15 mouse cellular contexts compared by ENCODE assay signal in genomic region chr11:36941429-36941828, GRCm38 (mm10).
"Had no signal": no experiment of that assay in that cellular context is flagged by ENCODE, and none has a peak within 500 bp of the region (broad histone marks: within the 10 kb centered on the region; RNA-seq: fewer than 3 reads in every experiment).

No protein-coding gene starts in this region.

- H3K9me3 ChIP-seq: megakaryocyte, embryonic 14.5 days; midbrain, embryonic 12.5 days; midbrain, embryonic 15.5 days; neural tube, embryonic 12.5 days; stomach, embryonic 15.5 days had no signal

- ATAC-seq: midbrain, embryonic 15.5 days had no signal

- H3K27me3 ChIP-seq: megakaryocyte, embryonic 14.5 days; midbrain, embryonic 12.5 days; midbrain, embryonic 15.5 days; neural tube, embryonic 12.5 days; stomach, embryonic 15.5 days had no signal

- H3K4me3 ChIP-seq: megakaryocyte, embryonic 14.5 days; midbrain, embryonic 12.5 days; midbrain, embryonic 15.5 days; neural tube, embryonic 12.5 days; stomach, embryonic 15.5 days had no signal

- DNase-seq: lung, adult 18-20 months; lung, embryonic 14.5 days; lung, postnatal 14 days; lung, postnatal 36 days; right cerebral cortex, postnatal 14 days; thymus, adult 2 months; thymus, postnatal 25 days; thymus, postnatal 4 days had no signal

- H3K27ac ChIP-seq: macrophage; midbrain, embryonic 12.5 days; midbrain, embryonic 15.5 days; neural tube, embryonic 12.5 days; stomach, embryonic 15.5 days; stomach, postnatal 0 days had no signal

- H3K36me3 ChIP-seq: midbrain, embryonic 12.5 days; midbrain, embryonic 15.5 days; neural tube, embryonic 12.5 days; stomach, embryonic 15.5 days had no signal

- H3K9ac ChIP-seq: lung, embryonic 14.5 days; midbrain, embryonic 12.5 days; midbrain, embryonic 15.5 days; neural tube, embryonic 12.5 days; stomach, embryonic 15.5 days had no signal

- H3K4me1 ChIP-seq: megakaryocyte, embryonic 14.5 days; neural tube, embryonic 12.5 days; stomach, embryonic 15.5 days had no signal

- H3K4me2 ChIP-seq: lung, embryonic 14.5 days; midbrain, embryonic 12.5 days; midbrain, embryonic 15.5 days; neural tube, embryonic 12.5 days; stomach, embryonic 15.5 days had no signal
